Mouse (Mus musculus) CH12.LX (cell line): ENCODE results near the gene Mettl16. TPM values are rescaled to one million over a fixed set of nuclear protein-coding genes. Genes with fewer than 3 reads are reported as not detected.

ENCODE experiments used
- DNase-seq: peaks from one replicate; pipeline ENCODE4 v3.0.0-alpha.2; 2013; ENCODE audit errors: extremely low read depth
- H3K27ac ChIP-seq: 2 replicates; pipeline ENCODE4 v1.5.1; 2012; ENCODE audit warnings: low read depth, mild to moderate bottlenecking, control low read depth, moderate library complexity; ENCODE audit not compliant: insufficient read depth
- H3K27me3 ChIP-seq: replicated peaks from 2 replicates; pipeline ENCODE3; 2012; ENCODE audit warnings: inconsistent platforms
- H3K36me3 ChIP-seq, 2 experiments: replicated peaks in 1 of 2; 2 replicates each; pipeline versions ENCODE3 to v1.6.1; 2012; ENCODE audit warnings: inconsistent platforms in 1 of 2, low read length in 1 of 2, mild to moderate bottlenecking in 1 of 2, mixed read lengths in 1 of 2, moderate library complexity in 1 of 2; ENCODE audit not compliant: control insufficient read depth in 1 of 2, insufficient read depth in 1 of 2
- H3K4me1 ChIP-seq, 2 experiments: 2 replicates each; pipeline ENCODE4 v1.6.1; 2012; ENCODE audit warnings: inconsistent platforms in 1 of 2, moderate library complexity in 1 of 2; ENCODE audit not compliant: insufficient read depth in 2 of 2, control insufficient read depth in 1 of 2
- H3K4me2 ChIP-seq: 2 replicates; pipeline ENCODE4 v1.6.1; 2012; ENCODE audit warnings: low read depth, mild to moderate bottlenecking, control low read depth; ENCODE audit not compliant: poor library complexity, insufficient read depth, severe bottlenecking
- H3K4me3 ChIP-seq, 3 experiments: fragments of 150-350 bp in 1 of 3; sonication (generic) in 1 of 3; replicated peaks in 1 of 3; 2 replicates each; pipeline versions ENCODE3 to v1.5.1; 2011 to 2012; ENCODE audit warnings: low read depth in 2 of 3, low read length in 2 of 3, mild to moderate bottlenecking in 2 of 3, moderate library complexity in 2 of 3, control low read depth in 1 of 3, improper control_type of control experiment in 1 of 3, inconsistent platforms in 1 of 3, mixed read lengths in 1 of 3; ENCODE audit not compliant: poor library complexity in 1 of 3
- H3K79me2 ChIP-seq: replicated peaks from 2 replicates; pipeline ENCODE4 v1.6.1; 2012; ENCODE audit warnings: mild to moderate bottlenecking, moderate library complexity; ENCODE audit not compliant: control insufficient read depth, poor library complexity, insufficient read depth, severe bottlenecking; ENCODE audit errors: extremely low read depth
- H3K9ac ChIP-seq: 2 replicates; pipeline ENCODE4 v1.6.1; 2012; ENCODE audit warnings: low read depth, mild to moderate bottlenecking, control low read depth, moderate library complexity; ENCODE audit not compliant: insufficient read depth
- H3K9me3 ChIP-seq: replicated peaks from 2 replicates; pipeline ENCODE3; 2012; ENCODE audit warnings: low read length, inconsistent platforms, mixed read lengths
- BHLHE40 ChIP-seq: IDR thresholded peaks from 2 replicates; pipeline ENCODE4 v1.6.1; 2011; ENCODE audit warnings: mild to moderate bottlenecking, low read depth, low read length, improper control_type of control experiment
- CHD1 ChIP-seq: IDR thresholded peaks from 2 replicates; pipeline ENCODE4 v1.6.1; 2012; ENCODE audit warnings: low read depth, low read length, improper control_type of control experiment, inconsistent platforms
- CHD2 ChIP-seq: IDR thresholded peaks from 2 replicates; pipeline ENCODE4 v1.6.1; 2011; ENCODE audit warnings: low read length, improper control_type of control experiment
- CTCF ChIP-seq, 2 experiments: IDR thresholded peaks in 1 of 2; conservative IDR thresholded peaks in 1 of 2; 2 replicates each; pipeline ENCODE4 v1.5.1; 2011 to 2012; ENCODE audit warnings: low read depth in 2 of 2, low read length in 2 of 2, improper control_type of control experiment in 1 of 2, inconsistent platforms in 1 of 2, mild to moderate bottlenecking in 1 of 2, moderate library complexity in 1 of 2
- ELF1 ChIP-seq: IDR thresholded peaks from 2 replicates; pipeline ENCODE4 v1.6.1; 2014; ENCODE audit warnings: low read depth, mild to moderate bottlenecking, inconsistent platforms, low read length, improper control_type of control experiment
- ETS1 ChIP-seq: conservative IDR thresholded peaks from 2 replicates; pipeline ENCODE4 v1.6.1; 2012; ENCODE audit warnings: low read depth, mild to moderate bottlenecking, inconsistent platforms, low read length, improper control_type of control experiment, moderate library complexity
- HCFC1 ChIP-seq: IDR thresholded peaks from 2 replicates; pipeline ENCODE4 v1.6.1; 2012; ENCODE audit warnings: low read depth, mild to moderate bottlenecking, inconsistent platforms, low read length, improper control_type of control experiment
- JUND ChIP-seq: conservative IDR thresholded peaks from 2 replicates; pipeline ENCODE4 v1.6.1; 2011; ENCODE audit warnings: low read depth, low read length, improper control_type of control experiment
- KAT2A ChIP-seq: IDR thresholded peaks from 2 replicates; pipeline ENCODE4 v1.6.1; 2012; ENCODE audit warnings: low read length, improper control_type of control experiment, inconsistent platforms; ENCODE audit not compliant: insufficient replicate concordance
- MAX ChIP-seq: IDR thresholded peaks from 2 replicates; pipeline ENCODE4 v1.6.1; 2011; ENCODE audit warnings: low read length, improper control_type of control experiment
- MEF2A ChIP-seq: IDR thresholded peaks from 2 replicates; pipeline ENCODE4 v1.6.1; 2014; ENCODE audit warnings: low read depth, mild to moderate bottlenecking, inconsistent platforms, low read length, improper control_type of control experiment, borderline replicate concordance
- MXI1 ChIP-seq: IDR thresholded peaks from 2 replicates; pipeline ENCODE4 v1.6.1; 2011; ENCODE audit warnings: mild to moderate bottlenecking, low read depth, low read length, improper control_type of control experiment
- MYC ChIP-seq: IDR thresholded peaks from 2 replicates; pipeline ENCODE4 v1.6.1; 2011; ENCODE audit warnings: low read depth, mild to moderate bottlenecking, improper control_type of control experiment, low read length
- NELFE ChIP-seq: IDR thresholded peaks from 2 replicates; pipeline ENCODE4 v1.6.1; 2011; ENCODE audit warnings: low read depth, low read length, improper control_type of control experiment
- POLR2A ChIP-seq: IDR thresholded peaks from 2 replicates; pipeline ENCODE4 v1.6.1; 2011; ENCODE audit warnings: low read depth, mild to moderate bottlenecking, improper control_type of control experiment, low read length
- POLR2AphosphoS2 ChIP-seq: IDR thresholded peaks from 2 replicates; pipeline ENCODE4 v1.6.1; 2011; ENCODE audit warnings: low read depth, low read length, improper control_type of control experiment
- RAD21 ChIP-seq: IDR thresholded peaks from 2 replicates; pipeline ENCODE4 v1.6.1; 2011; ENCODE audit warnings: low read depth, mild to moderate bottlenecking, low read length, improper control_type of control experiment, moderate library complexity
- SMC3 ChIP-seq: IDR thresholded peaks from 2 replicates; pipeline ENCODE4 v1.6.1; 2011; ENCODE audit warnings: low read depth, low read length, improper control_type of control experiment
- TBP ChIP-seq: conservative IDR thresholded peaks from 2 replicates; pipeline ENCODE4 v1.6.1; 2011; ENCODE audit warnings: low read depth, low read length, improper control_type of control experiment
- UBTF ChIP-seq: IDR thresholded peaks from 2 replicates; pipeline ENCODE4 v1.6.1; 2012; ENCODE audit warnings: low read depth, mild to moderate bottlenecking, inconsistent platforms, low read length, improper control_type of control experiment, moderate library complexity
- ZNF384 ChIP-seq: IDR thresholded peaks from 2 replicates; pipeline ENCODE4 v1.6.1; 2012; ENCODE audit warnings: low read depth, low read length, improper control_type of control experiment, inconsistent platforms
- dilution Hi-C: fragments of 300-500 bp; cut with MboI; formaldehyde crosslinking; loops from 2 replicates; pipeline ENCODE4 v1.14.3; 2020; ENCODE audit warnings: low sequenced_read_pairs; ENCODE audit not compliant: extremely low pct_unique_long_range_greater_than_20kb, extremely low pct_ligation_motif_present
- in situ Hi-C: fragments of 300-500 bp; cut with MboI; formaldehyde crosslinking; loops from 3 replicates; pipeline ENCODE4 v1.14.3; 2019; ENCODE audit warnings: low sequenced_read_pairs, low pct_ligation_motif_present, low pct_unique_long_range_greater_than_20kb, mixed read lengths
- polyA plus RNA-seq: library from polyadenylated mRNA; unstranded; fragments of >175 nt; gene quantifications from 2 replicates; pipeline ENCODE4 v1.2.1, GENCODE M21; 2012; ENCODE audit warnings: low read depth; ENCODE audit not compliant: insufficient read length
- total RNA-seq, 2 experiments: library from RNA; depleted of rRNA; stranded (reverse); fragments of 300-350 nt in 1 of 2; fragments of >200 nt in 1 of 2; gene quantifications; 2 replicates each; pipeline ENCODE4 v1.2.3; 2012 to 2014

Mettl16 gene
- total and polyA plus RNA-seq, 3 experiments: 79.3 to 119 (median 80.0) TPM

GRCm38 (mm10) chr11:74756631-74757030, 14.0 kb upstream of the Mettl16 start:
- DNase-seq: no peak
- H3K9me3 ChIP-seq: no peaks in the 10 kb centered on the region
- H3K79me2 ChIP-seq: no peaks in the 10 kb centered on the region
- dilution Hi-C loops (no loop called here), in situ Hi-C loops (no loop called here)
- H3K36me3 ChIP-seq: no peaks in the 10 kb centered on the region
- H3K4me3 ChIP-seq: no peak overlapping the region
- peaks cover 0 to 13% of the 10 kb centered on the region in 2 experiments; a peak in 2 of 4 replicates for H3K4me1 ChIP-seq
- H3K9ac ChIP-seq: no peak overlapping the region
- no peak overlapping the region for H3K4me2 ChIP-seq
- no peak overlapping the region for H3K27ac ChIP-seq
- TF ChIP-seq CTCF (conservative IDR thresholded peaks at IDR 0.05 in 1 of 2, IDR thresholded peaks at IDR 0.05 in 1 of 2; ENCODE audit: low read depth in 2 of 2, low read length in 2 of 2): no peak
- no peak for TF ChIP-seq ZNF384
- no peak for TF ChIP-seq RAD21
- no peak for TF ChIP-seq CHD1
- no peak for TF ChIP-seq ELF1
- TF ChIP-seq ETS1: no peak
- no peak for TF ChIP-seq MEF2A
- no peak for TF ChIP-seq CHD2
- TF ChIP-seq MYC: no peak
- no peak for TF ChIP-seq SMC3
- TF ChIP-seq NELFE: no peak
- TF ChIP-seq POLR2AphosphoS2: no peak
- TF ChIP-seq TBP: no peak
- no peak for TF ChIP-seq POLR2A
- no peak for TF ChIP-seq MAX
- H3K27me3 ChIP-seq: no peaks in the 10 kb centered on the region

GRCm38 (mm10) chr11:74761011-74761705, 9.5 kb upstream of the Mettl16 start:
- no peak overlapping the region for H3K9ac ChIP-seq
- H3K4me1 ChIP-seq: peaks cover 4 to 18% of the 10 kb centered on the region in 2 experiments
- H3K4me3 ChIP-seq: no peak overlapping the region
- no peaks in the 10 kb centered on the region for H3K36me3 ChIP-seq
- no peaks in the 10 kb centered on the region for H3K79me2 ChIP-seq
- dilution Hi-C loops: no loop called here
- no peaks in the 10 kb centered on the region for H3K9me3 ChIP-seq
- peak; percentile 34 for DNase-seq
- no peak overlapping the region for H3K4me2 ChIP-seq
- H3K27me3 ChIP-seq: no peaks in the 10 kb centered on the region
- in situ Hi-C loops: no loop called here
- no peak overlapping the region for H3K27ac ChIP-seq
- no peak for TF ChIP-seq BHLHE40
- TF ChIP-seq MXI1: no peak
- TF ChIP-seq HCFC1: no peak
- TF ChIP-seq RAD21: no peak
- no peak for TF ChIP-seq JUND
- TF ChIP-seq CHD2: no peak
- no peak for TF ChIP-seq UBTF
- TF ChIP-seq KAT2A: no peak
- no peak for TF ChIP-seq CTCF (conservative IDR thresholded peaks at IDR 0.05 in 1 of 2, IDR thresholded peaks at IDR 0.05 in 1 of 2; ENCODE audit: low read depth in 2 of 2, low read length in 2 of 2)
